Mouse (Mus musculus): Measurements from ENCODE around the gene Mroh3. TPM values are rescaled to one million over a fixed set of nuclear protein-coding genes. Genes with fewer than 3 reads are reported as not detected.
A peak's percentile ranks its signal among the peaks of the same experiment; 100 is the strongest.

Gene Mroh3
- total and polyA plus RNA-seq, 3 experiments = not detected

GRCm38 (mm10) chr1:136135046-136135445 is 77.6 kb downstream of the Mroh3 start (continued):
- peak; percentile 56 to 83; a peak in 3 of 4 replicates for TF ChIP-seq EP300 (IDR thresholded peaks at IDR 0.05; ENCODE audit: low read depth in 1 of 2, low read length in 2 of 2)
- TF ChIP-seq MYC (IDR thresholded peaks at IDR 0.05; ENCODE audit: low read depth, low read length) = 0 out of 2 replicates have a peak, but pooled peaks have one; percentile 41
- peak; percentile 38; the same call in 1 of the 2 replicates for TF ChIP-seq KAT2A (conservative IDR thresholded peaks at IDR 0.05; ENCODE audit: low read depth, low read length)
- TF ChIP-seq MAX (IDR thresholded peaks at IDR 0.05; ENCODE audit: low read length) = peak; percentile 38; the same call in 1 of the 2 replicates
- peak in 1 of 3 experiments; percentile 28; a peak in 1 of 6 replicates for TF ChIP-seq CTCF (IDR thresholded peaks at IDR 0.05 in 2 of 3, conservative IDR thresholded peaks at IDR 0.05 in 1 of 3; ENCODE audit: control insufficient read depth in 1 of 3, insufficient read depth in 1 of 3, low read depth in 2 of 3, low read length in 3 of 3, poor library complexity in 1 of 3, severe bottlenecking in 1 of 3)
- 0 out of 2 replicates have a peak, but pooled peaks have one; percentile 14 for TF ChIP-seq NRF1 (IDR thresholded peaks at IDR 0.05; ENCODE audit: insufficient read depth, low read depth, low read length, poor library complexity, severe bottlenecking)
- TF ChIP-seq POLR2A (IDR thresholded peaks at IDR 0.05; ENCODE audit: control insufficient read depth in 1 of 2, insufficient read depth in 1 of 2, low read depth in 1 of 2, low read length in 2 of 2, poor library complexity in 1 of 2) = peak in 1 of 2 experiments; percentile 54; a peak in 1 of 4 replicates
- TF ChIP-seq SIN3A (IDR thresholded peaks at IDR 0.05; ENCODE audit: low read length) = peak; percentile 87
- TF ChIP-seq MAFK (IDR thresholded peaks at IDR 0.05; ENCODE audit: borderline replicate concordance, low read depth, low read length) = 0 out of 2 replicates have a peak, but pooled peaks have one; percentile 34
- TF ChIP-seq MXI1 (IDR thresholded peaks at IDR 0.05; ENCODE audit: low read depth, low read length) = peak; percentile 54; the same call in 1 of the 2 replicates
- no peak for TF ChIP-seq USF2 (IDR thresholded peaks at IDR 0.05; ENCODE audit: borderline replicate concordance in 1 of 2, insufficient read depth in 1 of 2, low read depth in 1 of 2, low read length in 2 of 2)
- no peak for TF ChIP-seq JUND (IDR thresholded peaks at IDR 0.05; ENCODE audit: low read depth, low read length)
- peak; percentile 61 for TF ChIP-seq TCF12 (IDR thresholded peaks at IDR 0.05; ENCODE audit: low read depth, low read length)
- TF ChIP-seq RAD21 (IDR thresholded peaks at IDR 0.05; ENCODE audit: low read depth, low read length) = no peak
- TF ChIP-seq ETS1 (IDR thresholded peaks at IDR 0.05; ENCODE audit: low read depth, low read length) = peak; percentile 89
- TF ChIP-seq ELF1 (IDR thresholded peaks at IDR 0.05; ENCODE audit: low read depth, low read length) = peak; percentile 92
- no peak for TF ChIP-seq NELFE (IDR thresholded peaks at IDR 0.05; ENCODE audit: low read depth, low read length)
- no peak for TF ChIP-seq ZNF384 (IDR thresholded peaks at IDR 0.05; ENCODE audit: low read depth, low read length)
- TF ChIP-seq CHD1 (IDR thresholded peaks at IDR 0.05; ENCODE audit: low read depth, low read length) = no peak
- peak; percentile 26; the same call in 1 of the 2 replicates for TF ChIP-seq TBP (IDR thresholded peaks at IDR 0.05; ENCODE audit: low read depth, low read length)
- TF ChIP-seq SMC3 (IDR thresholded peaks at IDR 0.05; ENCODE audit: low read depth, low read length) = 0 out of 2 replicates have a peak, but pooled peaks have one; percentile 18
- TF ChIP-seq MAZ (IDR thresholded peaks at IDR 0.05; ENCODE audit: low read depth, low read length) = peak; percentile 94

DNA sequence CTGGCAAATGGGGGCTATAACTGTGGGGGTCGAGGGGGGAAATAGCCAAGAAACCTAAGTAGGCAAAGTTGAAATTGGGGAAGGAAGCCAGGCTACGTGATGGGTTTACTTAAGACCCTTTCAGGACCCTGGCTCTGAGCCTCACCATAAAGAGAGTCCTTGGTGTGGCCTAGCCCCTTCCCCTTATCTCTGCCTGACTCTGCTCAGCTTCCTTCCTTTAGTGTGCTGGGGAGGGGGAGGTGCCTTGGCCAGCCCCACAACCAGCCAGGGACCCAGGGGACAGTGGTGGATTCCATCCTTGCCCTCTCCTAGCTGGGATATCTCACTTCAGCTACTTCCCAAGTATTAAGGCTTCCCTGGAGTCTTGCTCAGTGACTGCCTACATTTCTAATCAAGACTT is 78.1 kb downstream of the Mroh3 start:
- Histone ChIP-seq H3K79me2 (ENCODE audit: control insufficient read depth, insufficient read depth, low read length, poor library complexity) (peaks cover 21% of the 10 kb centered on the region), H3K4me1 (ENCODE audit: control insufficient read depth in 1 of 2, insufficient read depth in 2 of 2, low read length in 2 of 2) (peaks cover 41 to 72% of the 10 kb centered on the region in 2 experiments), H3K36me3 (ENCODE audit: control insufficient read depth in 1 of 2, insufficient read depth in 2 of 2, low read length in 2 of 2) (peaks cover 0 to 42% of the 10 kb centered on the region in 2 experiments; a peak in 3 of 4 replicates), H3K27me3 (ENCODE audit: control insufficient read depth in 1 of 2, insufficient read depth in 2 of 2, low read length in 2 of 2) (no peaks in the 10 kb centered on the region), H3K27ac (ENCODE audit: control insufficient read depth, low read depth, low read length) (peak overlapping the region; percentile 90), H3K9ac (ENCODE audit: control insufficient read depth, low read depth, low read length, poor library complexity, severe bottlenecking) (peak overlapping the region; percentile 46), H3K4me3 (ENCODE audit: control insufficient read depth in 1 of 2, insufficient read depth in 1 of 2, low read depth in 2 of 2, low read length in 2 of 2) (peak overlapping the region; percentile 5 to 35; a peak in 3 of 4 replicates), H3K9me3 (replicated peaks; ENCODE audit: insufficient read depth, low read length) (no peaks in the 10 kb centered on the region)
- DNase-seq (ENCODE audit: low read depth, low spot score) = peak; percentile 59
- TF ChIP-seq ZKSCAN1 (IDR thresholded peaks at IDR 0.05; ENCODE audit: low read depth, low read length) (no peak), UBTF (IDR thresholded peaks at IDR 0.05; ENCODE audit: borderline replicate concordance, insufficient read depth, low read depth, low read length) (no peak), GABPA (IDR thresholded peaks at IDR 0.05; ENCODE audit: low read depth, low read length) (no peak), TCF12 (IDR thresholded peaks at IDR 0.05; ENCODE audit: low read depth, low read length) (peak; percentile 64), HCFC1 (IDR thresholded peaks at IDR 0.05; ENCODE audit: low read depth, low read length) (no peak), CHD1 (IDR thresholded peaks at IDR 0.05; ENCODE audit: low read depth, low read length) (no peak), E2F4 (IDR thresholded peaks at IDR 0.05; ENCODE audit: borderline replicate concordance, low read depth, low read length) (no peak), SMC3 (IDR thresholded peaks at IDR 0.05; ENCODE audit: low read depth, low read length) (no peak), MEF2A (IDR thresholded peaks at IDR 0.05; ENCODE audit: extremely low read depth, insufficient replicate concordance, low read depth, low read length, poor library complexity, severe bottlenecking) (no peak), MAZ (IDR thresholded peaks at IDR 0.05; ENCODE audit: low read depth, low read length) (no peak; the same call in 1 of the 2 replicates), USF1 (IDR thresholded peaks at IDR 0.05; ENCODE audit: low read depth, low read length) (no peak), KAT2A (conservative IDR thresholded peaks at IDR 0.05; ENCODE audit: low read depth, low read length) (no peak), USF2 (IDR thresholded peaks at IDR 0.05; ENCODE audit: borderline replicate concordance in 1 of 2, insufficient read depth in 1 of 2, low read depth in 1 of 2, low read length in 2 of 2) (no peak), ELF1 (IDR thresholded peaks at IDR 0.05; ENCODE audit: low read depth, low read length) (no peak), NRF1 (IDR thresholded peaks at IDR 0.05; ENCODE audit: insufficient read depth, low read depth, low read length, poor library complexity, severe bottlenecking) (no peak), NELFE (IDR thresholded peaks at IDR 0.05; ENCODE audit: low read depth, low read length) (peak; percentile 27), JUND (IDR thresholded peaks at IDR 0.05; ENCODE audit: low read depth, low read length) (no peak), MYC (IDR thresholded peaks at IDR 0.05; ENCODE audit: low read depth, low read length) (no peak), MAFK (IDR thresholded peaks at IDR 0.05; ENCODE audit: borderline replicate concordance, low read depth, low read length) (no peak), MXI1 (IDR thresholded peaks at IDR 0.05; ENCODE audit: low read depth, low read length) (no peak), GATA1 (IDR thresholded peaks at IDR 0.05; ENCODE audit: low read depth, low read length) (peak; percentile 48; the same call in 1 of the 2 replicates), CHD2 (IDR thresholded peaks at IDR 0.05; ENCODE audit: low read length) (no peak; the same call in 1 of the 2 replicates)
